Mouse (Mus musculus) thymus, postnatal 0 days (tissue): ENCODE measurements around the gene Glmn. TPM values are rescaled to one million over a fixed set of nuclear protein-coding genes. Genes with fewer than 3 reads are reported as not detected.

Experiments used
- DNase-seq: peaks from one replicate; pipeline ENCODE4 v3.0.0-alpha.2; 2015; ENCODE audit warnings: low spot score
- polyA plus RNA-seq: library from polyadenylated mRNA; unstranded; fragments of >200 nt; fragmentation: Nextera tagmentation; extraction: Ambion mirVana; gene quantifications from 2 replicates; pipeline ENCODE4 v1.2.1, GENCODE M21; 2015

Glmn gene
- 23.6 and 28.4 TPM in 2 replicates for polyA plus RNA-seq

DNA sequence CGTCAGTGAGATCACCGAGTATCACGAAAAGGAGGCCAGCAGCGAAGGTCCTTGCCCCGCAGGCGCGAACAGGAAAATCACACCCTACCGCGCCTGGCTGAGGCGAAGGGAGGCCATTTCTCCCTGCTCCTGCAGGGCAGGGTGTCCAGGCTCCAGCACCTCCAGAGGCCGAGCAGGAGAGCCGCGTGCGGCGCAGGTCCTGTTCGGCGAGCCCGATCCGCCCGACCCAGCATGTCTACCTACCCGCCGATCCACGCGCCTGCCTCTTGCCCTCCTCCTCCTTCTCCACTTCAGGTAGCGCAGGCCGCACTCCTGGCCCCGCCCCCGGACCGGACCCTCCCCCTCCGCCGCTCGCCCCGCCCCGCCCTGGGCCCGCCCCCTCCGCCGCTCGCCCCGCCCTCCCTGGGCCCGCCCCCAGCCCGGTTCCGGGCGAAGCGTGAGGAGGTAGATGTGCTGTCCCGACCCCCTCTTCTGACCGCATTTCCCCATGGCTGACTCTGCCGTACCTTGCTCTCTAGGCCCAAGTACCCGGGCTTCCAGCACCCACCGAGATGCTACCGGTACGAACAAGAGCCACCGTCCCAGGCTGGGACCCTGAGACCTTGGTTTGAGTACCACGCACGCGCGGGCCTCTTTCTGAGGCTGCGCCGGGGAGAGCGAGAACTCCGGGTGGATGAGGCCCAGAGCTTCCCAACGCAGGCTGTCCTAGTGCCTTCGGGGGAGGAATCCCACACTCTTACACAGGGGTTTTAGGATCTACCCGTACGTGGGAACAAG lies at the start of gene Glmn, which contains the start of gene Rpap2:
Gene Glmn (minus strand): TSS at position 588 of the 777 bp plus-strand sequence.
Gene Rpap2 (plus strand): TSS at position 73 of the 777 bp plus-strand sequence.
- peak; percentile 85 for DNase-seq

DNA sequence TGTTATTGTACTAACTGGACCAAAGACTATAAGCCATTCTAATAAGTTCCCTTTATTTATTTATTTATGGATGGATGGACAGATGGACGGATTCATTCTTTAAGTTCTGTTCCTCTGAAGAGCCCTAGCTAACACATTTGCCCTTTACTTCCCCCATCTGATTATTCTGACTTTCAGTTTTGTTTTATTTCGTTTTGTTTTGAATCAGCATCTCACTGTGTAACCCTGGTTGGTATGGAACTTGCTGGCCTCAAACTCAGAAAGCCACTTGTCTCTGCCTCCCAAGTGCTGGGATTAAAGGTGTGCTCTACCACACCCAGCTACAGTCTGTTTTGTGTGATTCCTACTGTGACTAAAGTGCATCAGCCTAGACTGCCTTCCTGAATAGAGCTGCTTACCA lies 48.2 kb upstream of the Glmn start:
- no peak for DNase-seq

DNA sequence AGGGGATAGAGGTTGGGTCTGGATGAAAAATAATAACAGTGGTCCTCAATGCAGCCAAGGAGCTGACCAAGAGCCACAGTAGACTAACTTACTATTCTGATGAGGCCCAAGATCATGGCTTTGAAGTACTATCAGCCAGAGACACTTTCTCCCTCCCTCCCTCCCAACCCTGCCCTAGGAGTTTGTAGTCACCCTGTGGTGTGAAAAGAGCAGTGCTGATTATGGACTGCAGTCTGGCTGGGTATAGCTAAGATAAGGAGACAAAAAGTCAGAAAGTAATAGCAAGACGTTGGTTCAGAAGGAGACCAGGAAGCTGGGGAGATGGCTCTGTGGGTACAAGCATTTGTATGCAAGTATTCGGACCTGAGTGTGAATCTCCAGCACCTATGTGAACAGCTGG lies 46.9 kb upstream of the Glmn start:
- no peak for DNase-seq

- DNase-seq, result peak; percentile 47
These were observed 40.7 kb upstream of the Glmn start for GRCm38 (mm10) chr5:107638366-107638765.

DNA sequence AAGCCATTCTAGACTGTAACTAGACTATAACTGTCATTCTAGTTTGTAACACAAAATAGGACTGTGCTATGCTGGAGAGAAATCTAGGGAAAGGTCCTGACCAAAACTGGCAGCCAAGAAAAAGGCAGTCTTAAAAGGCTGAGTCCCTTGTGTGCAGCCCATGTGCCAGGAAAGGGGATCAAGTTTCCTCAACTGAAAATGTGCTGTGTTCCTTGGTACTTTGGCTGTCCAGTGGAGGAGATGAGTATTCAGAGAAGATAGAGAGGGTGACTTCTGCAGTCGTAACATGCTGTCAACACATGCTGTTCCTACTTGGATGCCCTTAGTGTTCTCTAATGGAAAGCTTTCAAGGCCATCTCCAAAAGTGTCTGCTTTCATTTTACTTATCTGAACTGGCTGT lies 39.4 kb upstream of the Glmn start:
- DNase-seq, result no peak

DNA sequence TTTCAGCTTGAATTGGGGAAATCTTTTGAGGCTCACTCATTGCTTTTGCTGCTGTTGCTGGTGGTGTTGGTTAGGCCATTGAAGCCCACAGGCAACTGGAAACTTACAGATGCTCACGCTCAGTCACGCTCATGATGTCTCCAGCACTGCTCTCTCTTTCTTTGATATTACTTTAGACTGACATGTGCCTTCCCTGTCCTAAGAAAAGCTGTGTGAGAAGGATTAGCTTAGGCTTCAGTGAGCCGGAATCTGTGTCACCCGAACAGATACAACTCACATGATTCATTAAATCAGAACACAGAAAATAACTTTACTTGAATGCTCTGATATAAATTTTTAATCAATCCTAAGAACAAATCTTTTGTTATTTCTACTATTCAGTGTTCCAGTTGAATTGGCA lies 36.0 kb upstream of the Glmn start:
- no peak for DNase-seq

GRCm38 (mm10) chr5:107621327-107621726 lies 23.6 kb upstream of the Glmn start:
- DNase-seq, result no peak

DNA sequence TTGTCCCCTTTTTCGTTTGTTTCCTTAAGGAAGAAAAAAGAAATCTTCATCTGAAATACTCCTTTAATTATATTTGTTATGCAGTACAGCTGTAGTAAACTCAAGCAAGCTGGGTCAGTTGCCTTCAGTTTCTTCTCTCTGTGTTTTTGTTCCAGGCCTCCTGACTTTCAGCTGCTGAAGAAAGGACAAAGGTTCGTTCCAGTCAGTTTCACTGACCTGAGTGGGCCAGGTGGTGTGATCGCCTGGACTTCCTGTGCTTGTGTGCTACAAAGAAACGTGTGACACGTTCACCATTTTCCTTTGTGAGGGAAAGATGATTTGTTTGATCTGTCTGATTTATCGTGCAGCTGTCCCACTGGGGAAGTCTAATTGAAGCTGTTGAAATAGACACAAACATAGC lies 20.3 kb upstream of the Glmn start:
- no peak for DNase-seq

DNA sequence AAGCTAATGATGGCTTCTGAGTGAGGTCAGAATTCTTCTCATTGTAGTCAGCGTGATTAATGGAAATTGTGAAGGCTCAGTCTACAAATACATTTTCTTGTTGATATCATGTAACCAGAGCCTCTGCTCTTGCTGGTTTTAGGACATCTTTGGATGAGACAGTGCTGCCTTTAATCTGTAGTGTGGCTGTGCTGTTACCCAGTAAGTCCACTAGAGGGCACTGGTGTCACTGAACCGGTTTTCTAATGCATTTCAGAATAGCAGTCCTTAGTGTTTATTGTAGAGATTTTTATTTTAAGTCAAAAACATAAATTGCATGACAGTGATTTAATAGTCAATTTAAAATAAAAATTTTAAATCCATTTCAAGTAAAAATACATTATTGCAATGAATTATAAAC lies 13.5 kb upstream of the Glmn start:
- peak; percentile 82 for DNase-seq

GRCm38 (mm10) chr5:107598380-107598779 lies 692 bp upstream of the Glmn start:
- DNase-seq, result peak; percentile 21

GRCm38 (mm10) chr5:107569148-107569547 lies 28.5 kb downstream of the Glmn start:
- DNase-seq, result no peak

- DNase-seq, result no peak
These were observed 40.7 kb downstream of the Glmn start for GRCm38 (mm10) chr5:107556969-107557368.

GRCm38 (mm10) chr5:107554336-107554735 lies 43.4 kb downstream of the Glmn start:
- no peak for DNase-seq

- DNase-seq, result no peak
These were observed 49.2 kb downstream of the Glmn start for GRCm38 (mm10) chr5:107548444-107548843.

GRCm38 (mm10) chr5:107547955-107548354 lies 49.7 kb downstream of the Glmn start:
- no peak for DNase-seq

DNA sequence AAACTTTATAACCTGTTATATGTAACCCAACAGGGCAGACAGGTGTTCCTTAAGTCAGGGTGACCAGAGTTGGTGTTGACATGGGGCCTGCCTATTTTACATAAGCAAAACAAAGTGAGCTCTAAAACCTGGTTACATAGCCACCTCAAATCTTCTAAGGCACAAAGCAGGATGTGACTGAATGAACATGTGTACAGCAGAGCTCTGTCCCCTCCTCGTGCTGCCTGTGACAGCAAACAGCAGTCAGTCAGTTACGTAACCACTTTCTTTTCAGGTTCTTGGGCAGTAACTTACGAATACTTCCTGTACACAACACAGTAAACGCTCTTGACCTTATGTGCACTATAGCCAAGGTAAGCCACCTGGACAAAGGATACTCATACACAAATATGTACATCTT lies 51.8 kb downstream of the Glmn start:
- DNase-seq, result peak; percentile 45

DNA sequence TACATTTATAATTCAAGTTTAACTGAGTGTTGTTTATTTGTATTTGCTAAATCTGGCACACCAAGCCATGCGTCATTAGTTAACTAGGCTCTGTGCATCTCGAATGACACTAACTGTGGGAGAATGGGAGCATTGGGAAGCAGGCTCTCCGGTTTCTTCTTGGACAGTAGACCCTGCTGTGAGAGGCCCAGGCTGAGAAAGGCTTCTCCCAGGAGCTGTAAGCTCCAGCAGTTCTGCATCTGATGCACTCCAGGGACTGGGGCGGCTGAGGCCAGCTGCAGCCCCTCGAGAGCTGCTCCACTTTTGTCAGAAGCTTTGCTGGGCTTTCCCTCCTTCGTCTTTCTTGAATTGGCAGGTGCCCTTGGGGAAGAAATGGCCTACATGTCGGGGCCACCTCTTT lies 56.0 kb downstream of the Glmn start:
- DNase-seq, result no peak

DNA sequence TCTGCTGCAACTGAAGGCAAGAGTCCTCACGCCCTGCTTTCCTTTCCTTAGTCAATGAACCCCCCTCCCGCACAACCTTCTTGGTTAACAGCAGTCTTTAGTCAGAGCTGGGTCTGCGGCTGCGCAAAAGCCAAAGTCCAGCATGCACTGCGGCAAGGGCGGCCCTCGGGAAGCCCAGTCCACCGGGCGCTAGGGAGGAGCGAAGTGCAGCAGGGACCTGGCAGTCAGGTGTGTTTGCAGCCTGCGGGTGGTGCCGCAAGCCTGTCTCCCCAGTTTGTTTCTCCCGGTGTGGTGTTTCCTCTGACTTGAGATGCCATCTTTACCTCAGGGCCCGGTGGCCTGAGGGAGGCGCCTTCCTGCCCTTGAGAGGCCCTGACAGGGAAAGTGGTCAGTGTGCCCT lies 63.1 kb downstream of the Glmn start, which contains the start of gene 1700028K03Rik:
Gene 1700028K03Rik (plus strand): TSS at position 129 of the 400 bp plus-strand sequence.
- DNase-seq, result no peak

DNA sequence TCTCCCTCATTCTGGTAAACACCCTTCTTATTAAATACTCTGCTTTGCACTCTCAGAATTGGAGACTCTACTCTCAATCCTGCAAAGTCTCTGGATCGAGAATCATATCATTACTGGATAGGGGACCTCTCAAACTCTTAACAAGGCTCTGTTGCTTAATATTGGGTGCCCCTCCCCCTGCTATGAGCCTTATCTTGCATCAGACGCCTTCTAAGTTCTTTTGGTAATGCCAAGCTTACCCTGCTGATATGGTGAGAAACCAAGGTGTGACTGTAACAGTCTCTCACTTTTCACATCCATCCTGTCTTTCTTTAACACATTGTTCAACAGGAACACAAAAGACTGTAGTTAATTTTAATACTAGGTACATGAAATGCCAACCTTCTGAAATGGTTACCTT lies 64.1 kb downstream of the Glmn start:
- DNase-seq, result no peak

DNA sequence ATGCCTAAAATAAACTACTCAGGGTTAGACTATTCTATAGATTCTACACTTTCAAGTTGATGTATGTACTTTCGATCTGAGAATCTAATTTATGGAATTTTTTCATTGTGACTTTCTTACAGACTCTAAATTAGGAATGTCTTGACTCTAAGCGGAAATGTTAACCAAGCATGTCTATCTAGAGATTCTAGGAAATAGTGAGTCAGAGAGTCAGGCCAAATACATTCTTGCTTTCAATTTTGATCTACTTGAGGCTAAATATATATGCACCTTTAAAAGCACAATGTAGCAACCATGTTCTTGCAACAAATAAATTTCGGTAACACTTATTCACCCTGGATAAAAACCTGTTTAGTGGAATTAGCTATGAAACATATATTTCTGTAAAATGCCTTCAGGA lies 68.8 kb downstream of the Glmn start:
- DNase-seq, result no peak

GRCm38 (mm10) chr5:107524281-107524680 lies 73.4 kb downstream of the Glmn start:
- DNase-seq, result peak; percentile 48

- DNase-seq, result no peak
These were observed 75.8 kb downstream of the Glmn start for GRCm38 (mm10) chr5:107521897-107522296.

GRCm38 (mm10) chr5:107521386-107521785 lies 76.3 kb downstream of the Glmn start:
- no peak for DNase-seq
